Mouse (Mus musculus): ENCODE results near the gene Igsf8. TPM values are rescaled to one million over a fixed set of nuclear protein-coding genes. Genes with fewer than 3 reads are reported as not detected.

The Igsf8 gene
- polyA plus RNA-seq, 1 experiment from 2014 or later = 26.1 TPM

- 14% methylated on average over 94 of the region's 94 CpGs for WGBS
- Histone ChIP-seq H3K36me3 (no peaks in the 10 kb centered on the region), H3K4me2 (peak overlapping the region; percentile 92), H3K9me3 (replicated peaks) (no peaks in the 10 kb centered on the region), H3K4me3 (peak overlapping the region; percentile 55), H3K27me3 (replicated peaks) (peaks cover 98% of the 10 kb centered on the region), H3K9ac (peak overlapping the region; percentile 66), H3K27ac (ENCODE audit: poor library complexity, severe bottlenecking) (no peak overlapping the region), H3K4me1 (replicated peaks) (peaks cover 10% of the 10 kb centered on the region)
- no peak for ATAC-seq (ENCODE audit: insufficient number of reproducible peaks, low FRiP score)
Observed at GRCm38 (mm10) chr1:172325680-172326535, 64.5 kb downstream of the Igsf8 start.

GRCm38 (mm10) chr1:172326684-172327083, 65.2 kb downstream of the Igsf8 start:
- H3K4me1 ChIP-seq (replicated peaks) = peaks cover 10% of the 10 kb centered on the region
- no peak for ATAC-seq (ENCODE audit: insufficient number of reproducible peaks, low FRiP score)
- no peaks in the 10 kb centered on the region for H3K9me3 ChIP-seq (replicated peaks)
- no peaks in the 10 kb centered on the region for H3K36me3 ChIP-seq
- H3K27me3 ChIP-seq (replicated peaks) = peaks cover 98% of the 10 kb centered on the region
- peak overlapping the region; percentile 92 for H3K4me2 ChIP-seq
- peak overlapping the region; percentile 55 for H3K4me3 ChIP-seq
- no peak overlapping the region for H3K27ac ChIP-seq (ENCODE audit: poor library complexity, severe bottlenecking)
- WGBS = 44% methylated on average over 11 of the region's 11 CpGs
- H3K9ac ChIP-seq = peak overlapping the region; percentile 66; the same call in 1 of the 2 replicates

DNA sequence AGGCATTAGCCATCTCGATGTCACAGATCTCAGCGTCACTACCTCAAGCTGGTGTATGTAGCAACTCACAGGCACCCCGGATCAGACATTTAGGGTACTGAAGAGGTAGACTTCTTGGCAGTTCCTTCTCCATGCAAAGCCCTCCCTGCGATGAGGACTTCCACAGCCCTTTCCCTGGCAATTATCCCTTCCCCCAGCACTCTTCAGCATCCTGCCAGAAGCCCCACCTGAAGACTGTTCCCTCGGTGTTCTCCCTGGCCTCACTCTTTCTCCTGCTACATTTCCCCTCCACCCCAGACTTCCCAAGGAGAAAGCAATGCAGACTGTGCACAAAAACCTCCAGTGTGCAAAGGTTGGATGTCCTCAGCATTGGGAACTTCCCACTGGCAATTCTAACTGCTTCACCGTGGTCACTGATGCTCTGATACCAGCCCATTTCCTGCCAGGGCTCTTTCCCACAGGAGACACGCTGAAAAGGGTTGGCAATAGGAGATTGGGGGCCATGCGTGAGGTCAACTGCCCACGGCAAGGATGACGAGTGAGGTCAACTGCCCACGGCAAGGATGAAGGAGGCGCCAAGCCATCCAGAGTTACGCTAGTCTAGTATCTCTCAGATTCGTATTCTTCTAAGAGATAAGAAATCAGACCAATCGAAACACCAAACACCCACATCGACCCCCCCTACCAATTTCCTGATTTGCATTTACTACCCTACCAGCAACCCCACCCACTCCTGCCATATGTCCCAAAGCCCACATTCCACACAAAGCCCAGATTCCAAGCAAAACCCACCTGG, 66.0 kb downstream of the Igsf8 start:
- Histone ChIP-seq H3K27me3 (replicated peaks) (peaks cover 96% of the 10 kb centered on the region), H3K9ac (no peak overlapping the region), H3K9me3 (replicated peaks) (no peaks in the 10 kb centered on the region), H3K27ac (ENCODE audit: poor library complexity, severe bottlenecking) (no peak overlapping the region), H3K4me1 (replicated peaks) (peaks cover 10% of the 10 kb centered on the region), H3K36me3 (no peaks in the 10 kb centered on the region), H3K4me3 (no peak overlapping the region), H3K4me2 (no peak overlapping the region)
- 77% methylated on average over 16 of the region's 16 CpGs for WGBS
- ATAC-seq (ENCODE audit: insufficient number of reproducible peaks, low FRiP score) = no peak

GRCm38 (mm10) chr1:172328041-172328440, 66.6 kb downstream of the Igsf8 start:
- no peak for ATAC-seq (ENCODE audit: insufficient number of reproducible peaks, low FRiP score)
- no peaks in the 10 kb centered on the region for H3K36me3 ChIP-seq
- 80% methylated on average over 3 of the region's 3 CpGs for WGBS

GRCm38 (mm10) chr1:172328461-172328860, 67.0 kb downstream of the Igsf8 start:
- ATAC-seq (ENCODE audit: insufficient number of reproducible peaks, low FRiP score) = no peak
- no peak overlapping the region for H3K4me3 ChIP-seq
- WGBS = 73% methylated on average over 7 of the region's 7 CpGs
- no peak overlapping the region for H3K4me2 ChIP-seq
- H3K27ac ChIP-seq (ENCODE audit: poor library complexity, severe bottlenecking) = no peak overlapping the region
- H3K27me3 ChIP-seq (replicated peaks) = peaks cover 95% of the 10 kb centered on the region
- H3K9ac ChIP-seq = no peak overlapping the region
- H3K9me3 ChIP-seq (replicated peaks) = no peaks in the 10 kb centered on the region
- peaks cover 10% of the 10 kb centered on the region for H3K4me1 ChIP-seq (replicated peaks)
- no peaks in the 10 kb centered on the region for H3K36me3 ChIP-seq

More at GRCm38 (mm10) chr1:172328041-172328440, 66.6 kb downstream of the Igsf8 start:
- Histone ChIP-seq H3K9me3 (replicated peaks) (no peaks in the 10 kb centered on the region), H3K9ac (no peak overlapping the region), H3K4me3 (no peak overlapping the region), H3K27ac (ENCODE audit: poor library complexity, severe bottlenecking) (no peak overlapping the region), H3K27me3 (replicated peaks) (peaks cover 95% of the 10 kb centered on the region), H3K4me2 (no peak overlapping the region), H3K4me1 (replicated peaks) (peaks cover 10% of the 10 kb centered on the region)

DNA sequence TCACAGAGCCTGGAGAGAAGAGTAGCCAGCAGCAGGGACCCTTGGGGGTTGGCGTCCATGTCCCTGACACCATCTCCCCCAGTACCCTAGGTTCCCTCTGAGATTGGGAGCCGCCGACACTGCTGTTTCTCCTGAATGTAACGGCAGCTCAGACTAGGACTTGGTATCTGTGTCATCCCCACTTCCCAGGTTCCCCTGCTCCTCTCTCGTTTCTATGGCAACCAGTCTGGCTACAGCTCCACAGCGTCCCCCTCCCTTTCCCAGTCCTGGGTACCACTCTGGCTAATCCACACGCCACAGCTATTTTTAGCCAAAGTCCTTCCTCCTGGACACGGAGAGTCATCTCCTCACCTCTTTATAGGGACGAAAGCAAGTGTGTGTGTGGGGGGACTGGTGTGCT, 67.7 kb downstream of the Igsf8 start, which contains the start of gene Kcnj9:
Gene Kcnj9, minus strand, starts transcription at position 188 of the 400 bp plus-strand sequence.
- WGBS = 20% methylated on average over 9 of the region's 9 CpGs
- no peak within 1 kb of the TSS for H3K9ac ChIP-seq
- H3K4me3 ChIP-seq = no peak within 1 kb of the TSS
- no peaks in the 10 kb centered on the region for H3K36me3 ChIP-seq
- peaks cover 96% of the 10 kb centered on the region for H3K27me3 ChIP-seq (replicated peaks)
- H3K4me2 ChIP-seq = no peak within 1 kb of the TSS
- H3K9me3 ChIP-seq (replicated peaks) = no peaks in the 10 kb centered on the region
- ATAC-seq (ENCODE audit: insufficient number of reproducible peaks, low FRiP score) = no peak
- peaks cover 10% of the 10 kb centered on the region for H3K4me1 ChIP-seq (replicated peaks)
- H3K27ac ChIP-seq (ENCODE audit: poor library complexity, severe bottlenecking) = no peak within 1 kb of the TSS

DNA sequence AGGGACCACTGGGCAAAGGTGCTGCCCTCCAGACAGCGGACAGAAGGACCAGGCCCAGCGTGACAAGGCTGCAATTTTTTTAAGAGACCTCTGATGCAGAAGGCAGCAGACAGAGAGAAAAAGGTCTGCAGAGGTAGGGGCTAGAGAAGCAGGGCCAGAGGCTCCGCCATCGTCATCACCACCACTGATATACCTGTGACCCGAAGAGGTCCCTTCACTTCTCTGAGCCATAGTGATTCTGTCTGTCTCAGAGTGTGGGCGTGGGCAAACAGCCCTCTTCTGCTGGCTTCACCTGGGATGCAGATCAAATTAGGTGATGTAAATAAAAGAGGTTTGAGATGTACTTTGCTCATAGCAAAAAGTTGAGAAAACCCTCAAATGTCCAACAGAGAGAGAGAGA, 68.2 kb downstream of the Igsf8 start:
- no peak overlapping the region for H3K4me3 ChIP-seq
- H3K36me3 ChIP-seq = no peaks in the 10 kb centered on the region
- H3K27me3 ChIP-seq (replicated peaks) = peaks cover 96% of the 10 kb centered on the region
- H3K27ac ChIP-seq (ENCODE audit: poor library complexity, severe bottlenecking) = no peak overlapping the region
- H3K9ac ChIP-seq = no peak overlapping the region
- ATAC-seq (ENCODE audit: insufficient number of reproducible peaks, low FRiP score) = no peak
- no peak overlapping the region for H3K4me2 ChIP-seq
- H3K9me3 ChIP-seq (replicated peaks) = no peaks in the 10 kb centered on the region
- peaks cover 10% of the 10 kb centered on the region for H3K4me1 ChIP-seq (replicated peaks)
- WGBS = 68% methylated on average over 6 of the region's 6 CpGs

DNA sequence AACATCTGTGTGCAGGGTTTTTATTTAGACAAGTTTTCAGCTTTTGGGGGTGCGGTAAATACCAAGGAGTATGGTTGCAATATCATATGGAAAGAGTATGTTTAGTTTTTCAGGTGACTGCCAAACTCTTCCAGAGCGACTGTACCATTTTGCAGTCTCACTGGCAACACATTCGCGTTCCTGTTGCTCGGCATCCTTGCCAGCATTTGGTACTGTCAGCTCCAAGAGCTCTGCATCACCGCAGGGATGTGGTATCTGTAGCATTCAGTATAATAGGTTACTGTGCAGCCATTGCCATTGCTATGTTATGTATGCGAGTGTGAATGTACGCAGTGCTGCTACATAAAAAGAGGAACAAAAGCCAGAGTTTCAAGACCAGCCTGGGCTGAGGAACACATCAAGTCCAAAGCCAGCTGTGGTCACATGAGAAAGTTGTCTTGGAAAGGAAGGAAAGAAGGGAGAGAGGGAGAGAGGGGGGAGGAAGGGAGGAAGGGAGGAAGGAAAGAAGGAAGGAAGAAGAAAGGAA, 70.0 kb downstream of the Igsf8 start:
- no peaks in the 10 kb centered on the region for H3K36me3 ChIP-seq
- H3K27ac ChIP-seq (ENCODE audit: poor library complexity, severe bottlenecking) = no peak overlapping the region
- H3K27me3 ChIP-seq (replicated peaks) = peaks cover 94% of the 10 kb centered on the region
- no peak overlapping the region for H3K4me3 ChIP-seq
- 61% methylated on average over 8 of the region's 8 CpGs for WGBS
- no peaks in the 10 kb centered on the region for H3K4me1 ChIP-seq (replicated peaks)
- H3K9ac ChIP-seq = no peak overlapping the region
- no peaks in the 10 kb centered on the region for H3K9me3 ChIP-seq (replicated peaks)
- no peak for ATAC-seq (ENCODE audit: insufficient number of reproducible peaks, low FRiP score)
- no peak overlapping the region for H3K4me2 ChIP-seq

- no peak overlapping the region for H3K27ac ChIP-seq (ENCODE audit: poor library complexity, severe bottlenecking)
- H3K9ac ChIP-seq = no peak overlapping the region
- H3K27me3 ChIP-seq (replicated peaks) = peaks cover 89% of the 10 kb centered on the region
- WGBS = 64% methylated on average over 2 of the region's 2 CpGs
- H3K4me3 ChIP-seq = no peak overlapping the region
- no peaks in the 10 kb centered on the region for H3K4me1 ChIP-seq (replicated peaks)
- no peaks in the 10 kb centered on the region for H3K36me3 ChIP-seq
- ATAC-seq (ENCODE audit: insufficient number of reproducible peaks, low FRiP score) = no peak
- no peak overlapping the region for H3K4me2 ChIP-seq
- no peaks in the 10 kb centered on the region for H3K9me3 ChIP-seq (replicated peaks)
Observed at GRCm38 (mm10) chr1:172332925-172333324, 71.5 kb downstream of the Igsf8 start.

GRCm38 (mm10) chr1:172333512-172333911, 72.1 kb downstream of the Igsf8 start:
- Histone ChIP-seq H3K9ac (no peak overlapping the region), H3K4me1 (replicated peaks) (no peaks in the 10 kb centered on the region), H3K4me2 (no peak overlapping the region), H3K36me3 (no peaks in the 10 kb centered on the region), H3K27me3 (replicated peaks) (peaks cover 84% of the 10 kb centered on the region), H3K4me3 (no peak overlapping the region), H3K27ac (ENCODE audit: poor library complexity, severe bottlenecking) (no peak overlapping the region), H3K9me3 (replicated peaks) (no peaks in the 10 kb centered on the region)
- ATAC-seq (ENCODE audit: insufficient number of reproducible peaks, low FRiP score) = no peak
- WGBS = 17% methylated on average over 3 of the region's 3 CpGs

GRCm38 (mm10) chr1:172335804-172336203, 74.4 kb downstream of the Igsf8 start:
- no peak overlapping the region for H3K27ac ChIP-seq (ENCODE audit: poor library complexity, severe bottlenecking)
- H3K9me3 ChIP-seq (replicated peaks) = no peaks in the 10 kb centered on the region
- no peak for ATAC-seq (ENCODE audit: insufficient number of reproducible peaks, low FRiP score)
- no peak overlapping the region for H3K4me3 ChIP-seq
- no peak overlapping the region for H3K4me2 ChIP-seq
- 65% methylated on average over 15 of the region's 15 CpGs for WGBS
- no peaks in the 10 kb centered on the region for H3K36me3 ChIP-seq
- H3K4me1 ChIP-seq (replicated peaks) = peaks cover 6% of the 10 kb centered on the region; the same call in 1 of the 2 replicates
- peaks cover 77% of the 10 kb centered on the region for H3K27me3 ChIP-seq (replicated peaks)
- H3K9ac ChIP-seq = no peak overlapping the region
